Mouse (Mus musculus): Measurements from ENCODE around the gene Gnaq. TPM values are rescaled to one million over a fixed set of nuclear protein-coding genes. Genes with fewer than 3 reads are reported as not detected.
"Not testable (repeated sequence)": the region's sequence is repeated elsewhere in the genome, so short reads cannot be mapped to it uniquely, and the experiment has no call there.

Gnaq gene
- total RNA-seq, 2 experiments from 2014 or later, result 43.6 to 46.0 TPM

DNA sequence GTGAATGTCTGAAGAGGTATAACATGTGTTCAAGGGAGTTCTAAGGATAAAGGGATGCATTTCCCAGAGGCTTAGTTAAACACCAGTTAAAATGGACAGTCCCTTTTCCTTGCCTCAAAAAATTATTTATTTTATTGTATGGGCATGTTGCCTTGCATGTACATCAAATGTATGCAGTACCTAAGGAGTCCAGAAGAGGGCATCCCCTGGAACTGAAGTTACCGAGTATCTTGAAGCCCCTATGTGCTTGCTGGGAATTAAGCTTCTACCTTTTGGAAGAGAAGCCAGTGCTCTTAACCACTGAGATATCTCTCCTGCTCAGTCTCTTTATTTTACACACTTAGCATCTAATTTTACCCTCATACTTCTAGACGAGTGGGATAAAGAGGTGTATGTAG lies 127.8 kb downstream of the Gnaq start:
- DNase-seq, result no peak

- no peak for DNase-seq
Measured at GRCm38 (mm10) chr19:16260973-16261372, 128.3 kb downstream of the Gnaq start.

DNA sequence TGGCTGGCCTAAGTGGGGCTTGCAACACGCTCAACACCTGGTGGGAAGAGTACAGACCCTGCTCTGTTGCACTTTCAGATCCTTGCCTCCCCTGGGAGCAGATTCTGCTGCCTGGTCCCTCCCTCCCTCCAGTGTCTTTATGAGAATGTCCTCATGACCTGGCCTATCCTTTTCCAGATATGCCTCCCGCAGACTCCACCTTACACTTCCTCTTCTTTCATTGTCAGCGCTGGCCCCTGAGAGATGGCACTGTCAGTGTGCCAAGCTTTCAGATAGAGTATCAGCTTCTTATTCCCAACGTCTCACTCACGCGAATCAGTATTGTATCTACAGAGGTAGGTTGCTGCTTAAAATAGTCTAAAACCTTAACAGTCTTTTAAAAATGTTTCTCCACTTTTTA lies 129.0 kb downstream of the Gnaq start:
- no peak for DNase-seq

GRCm38 (mm10) chr19:16262340-16262739 lies 129.7 kb downstream of the Gnaq start:
- no peak for DNase-seq

DNA sequence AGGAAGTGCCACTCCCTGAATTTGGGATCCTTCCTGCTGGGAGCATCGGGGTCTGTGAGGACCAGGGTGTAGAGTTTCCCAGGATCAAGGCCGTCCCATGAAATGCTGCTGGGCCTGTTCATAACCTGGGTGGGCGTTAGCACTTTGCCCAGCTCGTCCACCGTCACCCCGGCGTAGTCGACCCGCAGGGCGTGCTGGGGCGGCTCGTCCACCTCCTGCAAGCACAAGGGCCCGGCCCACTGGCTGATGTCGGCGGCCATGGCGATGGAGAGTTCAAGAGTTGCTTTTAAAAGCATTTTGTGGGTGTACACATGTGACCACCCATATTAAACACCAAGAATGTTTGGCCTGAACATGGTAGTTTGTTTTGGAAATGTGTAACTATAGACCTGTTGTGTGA lies 134.7 kb downstream of the Gnaq start:
- DNase-seq, result not testable (repeated sequence)

DNA sequence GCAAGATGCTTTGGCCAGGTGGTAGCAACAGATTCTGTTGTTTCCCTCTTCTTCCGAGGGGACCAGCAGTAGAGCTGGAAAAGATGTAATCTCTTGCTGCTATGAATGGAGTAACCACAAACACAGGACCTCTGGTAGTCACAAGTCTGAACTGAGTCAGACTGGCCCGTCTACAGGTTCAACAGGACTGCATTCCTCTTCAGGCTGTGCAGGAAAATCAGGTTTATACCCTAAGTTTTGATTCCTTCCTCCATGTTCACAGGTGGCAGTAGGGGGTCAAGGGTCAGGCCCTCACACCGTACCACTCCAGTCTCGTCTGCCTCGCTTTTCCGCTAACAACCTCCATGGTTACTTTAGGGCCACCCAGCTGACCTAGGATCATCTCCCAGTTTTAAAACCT lies 137.6 kb downstream of the Gnaq start:
- DNase-seq, result no peak

GRCm38 (mm10) chr19:16271002-16271401 lies 138.4 kb downstream of the Gnaq start:
- DNase-seq, result no peak

GRCm38 (mm10) chr19:16273021-16273420 lies 140.4 kb downstream of the Gnaq start:
- no peak for DNase-seq

DNA sequence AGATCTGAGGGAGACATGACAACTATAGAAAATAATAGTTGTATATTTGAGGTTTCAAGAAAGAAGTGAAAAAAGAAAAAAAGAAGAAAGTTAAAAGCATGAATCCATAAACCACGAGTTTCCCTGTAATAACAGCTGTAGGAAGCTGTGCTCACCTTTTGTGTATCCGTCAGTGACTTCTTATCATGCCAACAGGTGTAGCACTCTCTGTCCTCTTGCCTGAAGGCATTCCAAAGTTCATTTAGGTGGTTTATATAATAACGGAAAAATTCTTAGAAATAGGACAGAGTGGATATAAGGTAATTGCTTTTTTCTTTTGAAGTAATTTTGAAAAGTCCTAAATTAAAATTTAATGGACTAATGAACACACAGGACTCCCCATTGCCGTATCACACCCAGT lies 147.6 kb downstream of the Gnaq start:
- DNase-seq, result no peak

- DNase-seq, result no peak
Measured at GRCm38 (mm10) chr19:16285051-16286028, 152.7 kb downstream of the Gnaq start.

DNA sequence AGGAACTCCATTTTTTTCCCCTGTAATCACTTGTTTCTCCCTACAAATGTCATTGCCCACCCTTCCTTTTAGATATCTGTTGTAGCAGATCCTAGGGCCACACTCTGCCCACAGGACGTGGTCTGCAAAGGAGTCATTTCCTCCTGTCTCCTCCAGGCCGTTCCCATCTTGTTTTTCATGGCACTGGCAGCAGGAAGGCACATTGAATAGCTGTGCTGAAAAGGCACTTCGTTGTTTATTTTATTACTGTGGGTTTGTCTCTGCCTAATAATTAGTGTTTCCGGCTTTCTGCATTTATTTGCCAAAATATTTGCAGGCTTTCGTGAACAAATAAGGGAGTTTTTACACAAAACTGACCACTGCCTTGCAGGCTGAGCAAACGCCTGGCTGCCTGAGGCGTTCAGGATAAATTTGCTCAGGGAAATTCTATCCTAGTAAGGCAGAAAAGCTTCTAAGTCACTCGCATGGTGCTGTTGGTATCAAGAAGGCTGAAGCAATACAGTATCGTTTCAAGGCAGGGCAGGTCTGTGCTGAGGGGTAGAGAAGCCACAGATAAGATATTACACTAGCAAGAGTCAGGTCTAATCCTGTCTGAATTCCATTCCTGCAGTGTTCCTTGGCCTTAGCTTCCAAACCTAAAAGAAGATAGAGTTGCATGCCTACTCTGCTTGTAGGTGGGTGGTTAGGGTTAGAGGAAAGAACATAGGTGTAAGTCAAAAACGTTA lies 154.0 kb downstream of the Gnaq start:
- DNase-seq, result no peak

- no peak for DNase-seq
Measured at GRCm38 (mm10) chr19:16287307-16287706, 154.7 kb downstream of the Gnaq start.

DNA sequence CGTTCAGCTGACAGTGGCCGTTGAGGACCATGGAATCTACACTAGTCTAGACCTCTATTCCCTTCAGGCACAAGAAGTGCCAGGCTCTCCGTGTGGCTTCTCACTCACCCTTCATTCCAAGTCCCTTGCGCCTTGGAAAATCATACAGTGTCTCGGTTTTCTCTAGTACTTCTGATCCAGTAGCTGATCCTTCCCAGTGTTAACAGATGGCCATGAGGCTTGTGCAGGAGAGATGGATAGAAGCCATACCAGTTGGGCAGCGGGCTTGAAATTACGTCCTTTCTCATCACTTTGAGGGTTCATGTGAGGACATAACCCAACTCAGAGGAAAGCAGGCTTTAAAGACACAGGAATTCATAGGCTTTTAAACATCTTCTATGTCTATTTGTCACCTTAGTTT lies 155.3 kb downstream of the Gnaq start:
- DNase-seq, result no peak

- no peak for DNase-seq
Measured at GRCm38 (mm10) chr19:16291088-16291487, 158.5 kb downstream of the Gnaq start.

GRCm38 (mm10) chr19:16292056-16292608 lies 159.5 kb downstream of the Gnaq start:
- DNase-seq, result no peak

DNA sequence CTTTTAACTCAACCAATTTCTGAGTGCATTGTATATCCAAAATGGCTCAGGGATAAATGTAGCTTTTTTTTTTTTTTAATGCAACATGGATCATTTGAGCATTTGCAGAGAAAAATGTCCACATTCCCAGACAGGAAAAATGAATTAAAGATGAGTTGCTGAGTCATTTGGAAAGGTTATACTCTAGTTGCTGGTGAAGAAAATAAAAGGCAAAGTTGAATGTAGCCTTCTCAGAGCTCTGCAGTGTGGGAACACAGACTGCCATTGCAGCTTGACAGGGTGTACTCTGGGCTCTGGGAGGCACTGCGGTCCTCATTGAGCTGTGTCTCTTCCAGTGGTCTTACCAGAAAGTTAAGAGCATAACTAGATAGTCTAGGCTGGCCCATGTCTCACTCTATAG lies 160.3 kb downstream of the Gnaq start:
- DNase-seq, result no peak

DNA sequence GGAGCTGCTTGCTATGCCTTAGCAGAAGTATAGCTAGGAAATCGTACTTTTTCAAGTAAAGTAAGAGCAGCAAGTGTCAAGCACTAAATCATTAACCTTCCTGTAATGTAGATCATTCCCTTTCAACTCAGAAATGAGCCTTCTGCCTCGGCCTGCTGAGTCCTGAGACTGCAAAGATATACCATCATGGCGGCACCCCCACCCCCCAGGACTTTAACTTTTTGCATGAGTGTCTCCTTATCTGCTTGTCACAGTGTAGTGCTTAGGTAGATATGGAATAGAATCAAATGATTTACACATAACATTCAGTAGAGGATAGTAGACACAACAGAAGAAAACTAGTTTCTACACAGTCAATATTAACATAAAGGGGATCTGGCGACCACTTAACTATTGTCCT lies 167.8 kb downstream of the Gnaq start:
- no peak for DNase-seq

GRCm38 (mm10) chr19:16301336-16301735 lies 168.7 kb downstream of the Gnaq start:
- no peak for DNase-seq

DNA sequence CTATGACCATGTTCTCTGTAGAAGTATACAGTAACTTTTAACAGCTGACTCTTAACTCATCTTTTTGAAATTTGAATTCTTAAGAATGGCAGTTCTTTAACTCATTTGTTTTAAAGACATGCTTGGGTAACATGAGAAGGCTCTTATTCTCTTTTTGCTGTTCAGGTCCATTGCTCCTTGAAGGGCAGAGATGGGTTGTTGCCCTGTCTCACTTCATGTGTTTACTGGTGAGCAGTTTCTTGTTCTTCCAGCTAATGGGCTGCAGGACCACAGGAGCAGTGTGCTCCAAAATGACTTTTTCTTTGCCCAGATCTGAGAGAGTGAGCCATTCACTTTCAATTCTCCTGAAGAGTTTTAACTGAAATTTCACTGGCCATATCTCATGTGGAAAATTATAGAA lies 176.4 kb downstream of the Gnaq start:
- DNase-seq, result no peak

- DNase-seq, result peak; percentile 17
Measured at GRCm38 (mm10) chr19:16314295-16314821, 181.7 kb downstream of the Gnaq start.

GRCm38 (mm10) chr19:16315525-16315924 lies 182.9 kb downstream of the Gnaq start:
- DNase-seq, result no peak

DNA sequence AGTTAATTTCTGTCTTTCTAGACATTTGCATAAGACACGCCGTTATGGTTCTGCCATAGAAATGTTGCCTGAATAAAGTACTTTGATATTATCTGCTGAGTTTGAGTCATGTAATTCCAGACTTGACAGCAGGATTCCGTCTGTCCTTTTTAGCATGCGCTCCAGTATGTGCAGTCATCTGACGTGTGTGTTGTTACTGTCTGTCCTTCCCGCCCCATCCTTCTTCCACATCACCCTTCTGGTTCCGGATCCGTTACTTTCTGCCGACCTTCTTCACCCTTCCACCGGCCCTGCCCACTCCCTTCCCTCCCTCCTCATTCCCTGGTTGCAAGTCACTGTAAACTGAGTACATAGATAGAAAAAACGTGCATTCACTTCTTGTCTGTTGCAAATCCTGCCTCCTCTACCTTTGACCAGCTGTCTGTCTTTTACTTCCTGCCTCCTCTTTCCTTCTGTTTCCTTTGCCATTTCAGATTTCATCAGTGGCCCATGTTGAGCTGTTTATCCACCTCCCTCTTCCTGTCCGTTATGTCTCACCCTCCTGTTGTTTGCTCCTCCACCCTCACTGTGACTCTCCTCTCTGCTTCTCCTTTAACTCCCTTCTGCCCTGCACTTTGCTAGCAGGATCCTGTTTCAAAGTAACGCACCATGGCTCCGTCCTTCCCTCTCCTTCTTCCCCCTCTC lies 185.6 kb downstream of the Gnaq start:
- DNase-seq, result no peak
